Mouse (Mus musculus) megakaryocyte, embryonic 14.5 days (primary cell): Measurements from ENCODE around the gene Nedd4. TPM values are rescaled to one million over a fixed set of nuclear protein-coding genes. Genes with fewer than 3 reads are reported as not detected.

ENCODE experiments used
- H3K27me3 ChIP-seq: replicated peaks from 2 replicates; pipeline ENCODE3; 2012; ENCODE audit warnings: inconsistent platforms
- H3K36me3 ChIP-seq: replicated peaks from 2 replicates; pipeline ENCODE3; 2012; ENCODE audit warnings: low read length, inconsistent platforms, mixed read lengths
- H3K4me1 ChIP-seq: 2 replicates; pipeline ENCODE4 v1.6.1; 2012; ENCODE audit warnings: inconsistent platforms
- H3K4me3 ChIP-seq: replicated peaks from 2 replicates; pipeline ENCODE3; 2012; ENCODE audit warnings: moderate library complexity, mild to moderate bottlenecking, inconsistent platforms
- H3K9me3 ChIP-seq: 2 replicates; pipeline ENCODE4 v1.6.1; 2012; ENCODE audit warnings: inconsistent platforms
- FLI1 ChIP-seq: IDR thresholded peaks from 2 replicates; pipeline ENCODE4 v1.6.1; 2012; ENCODE audit warnings: low read length, inconsistent platforms, mixed read lengths
- GATA1 ChIP-seq: IDR thresholded peaks from 3 replicates; pipeline ENCODE4 v1.6.1; 2012; ENCODE audit warnings: mixed read lengths, low read length, inconsistent platforms, borderline replicate concordance
- polyA plus RNA-seq: library from polyadenylated mRNA; stranded (reverse); fragments of >175 nt; gene quantifications from 2 replicates; pipeline ENCODE4 v1.2.3, GENCODE M21; 2012; ENCODE audit warnings: low replicate concordance; ENCODE audit not compliant: insufficient read depth

Nedd4 gene
- 6.0 and 24.7 TPM in 2 replicates for polyA plus RNA-seq

DNA sequence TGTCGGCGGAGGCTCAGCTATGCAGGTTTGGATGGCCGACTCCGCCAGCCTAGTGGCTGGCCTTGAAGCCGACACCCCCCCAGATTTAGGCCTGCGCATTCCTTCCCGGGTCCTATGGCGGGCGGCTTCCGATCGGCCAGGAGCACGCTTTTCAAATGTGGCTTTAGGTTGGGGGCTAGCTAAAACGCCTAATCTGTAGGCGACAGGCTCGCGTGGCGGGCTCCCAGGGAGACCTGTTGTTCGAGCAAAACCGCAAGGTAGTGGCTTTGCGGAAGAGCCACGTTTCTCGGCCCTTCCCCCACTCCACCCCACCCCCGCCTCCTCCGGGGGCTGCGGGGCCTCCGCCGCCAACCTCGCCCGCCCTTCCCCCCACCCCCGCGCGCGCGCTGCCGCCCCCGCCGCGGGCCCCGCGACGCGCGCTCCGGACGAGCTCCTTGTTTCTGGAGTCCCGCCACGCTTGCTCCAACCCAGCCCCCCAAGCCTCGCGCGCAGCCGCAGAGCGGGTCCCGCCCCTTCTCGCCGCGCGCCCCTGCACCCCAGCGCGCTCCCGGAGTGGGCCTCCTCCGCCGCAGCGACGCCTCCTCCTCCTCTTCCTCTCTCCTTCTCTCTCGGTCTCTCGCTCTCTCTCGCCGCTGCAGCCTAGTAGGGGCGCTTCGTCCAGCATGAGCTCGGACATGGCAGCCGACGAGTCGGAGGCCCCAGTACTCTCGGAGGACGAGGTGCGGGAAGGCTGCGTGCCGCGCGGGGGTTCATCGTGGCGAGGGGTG is at the start of gene Nedd4:
Gene Nedd4, plus strand, starts transcription at position 452 of the 767 bp plus-strand sequence.
- TF ChIP-seq GATA1 = no peak
- TF ChIP-seq FLI1 = no peak
- H3K9me3 ChIP-seq = no peaks in the 10 kb centered on the region
- H3K27me3 ChIP-seq = no peaks in the 10 kb centered on the region
- peaks cover 66% of the 10 kb centered on the region for H3K4me1 ChIP-seq
- H3K4me3 ChIP-seq = peak within 1 kb of the TSS; percentile 95
- H3K36me3 ChIP-seq = peaks cover 29% of the 10 kb centered on the region

DNA sequence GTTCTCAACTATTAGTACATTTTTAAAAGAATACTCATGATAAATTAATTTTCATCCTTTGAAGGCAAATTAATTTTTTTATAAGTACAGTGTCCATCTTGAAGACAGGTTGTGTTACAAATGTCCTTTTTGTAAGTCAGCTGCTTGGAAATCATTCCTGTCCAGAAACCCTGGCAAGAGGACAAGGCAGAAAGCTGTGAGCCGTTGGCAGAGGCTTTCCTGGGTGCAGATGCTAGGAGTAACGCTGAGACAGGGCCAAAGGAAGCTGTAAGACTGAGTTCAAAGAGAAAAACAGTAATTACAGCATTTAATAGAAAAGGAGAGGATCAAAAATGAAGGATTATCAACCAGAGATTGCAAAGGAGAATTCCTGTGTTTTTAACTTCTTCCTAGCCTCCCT is 48.3 kb upstream of the Nedd4 start:
- H3K27me3 ChIP-seq = no peaks in the 10 kb centered on the region
- no peaks in the 10 kb centered on the region for H3K9me3 ChIP-seq
- no peak overlapping the region for H3K4me3 ChIP-seq
- TF ChIP-seq FLI1 (no peak), GATA1 (no peak)
- H3K36me3 ChIP-seq = peaks cover 77% of the 10 kb centered on the region
- no peaks in the 10 kb centered on the region; the same call in 1 of the 2 replicates for H3K4me1 ChIP-seq

DNA sequence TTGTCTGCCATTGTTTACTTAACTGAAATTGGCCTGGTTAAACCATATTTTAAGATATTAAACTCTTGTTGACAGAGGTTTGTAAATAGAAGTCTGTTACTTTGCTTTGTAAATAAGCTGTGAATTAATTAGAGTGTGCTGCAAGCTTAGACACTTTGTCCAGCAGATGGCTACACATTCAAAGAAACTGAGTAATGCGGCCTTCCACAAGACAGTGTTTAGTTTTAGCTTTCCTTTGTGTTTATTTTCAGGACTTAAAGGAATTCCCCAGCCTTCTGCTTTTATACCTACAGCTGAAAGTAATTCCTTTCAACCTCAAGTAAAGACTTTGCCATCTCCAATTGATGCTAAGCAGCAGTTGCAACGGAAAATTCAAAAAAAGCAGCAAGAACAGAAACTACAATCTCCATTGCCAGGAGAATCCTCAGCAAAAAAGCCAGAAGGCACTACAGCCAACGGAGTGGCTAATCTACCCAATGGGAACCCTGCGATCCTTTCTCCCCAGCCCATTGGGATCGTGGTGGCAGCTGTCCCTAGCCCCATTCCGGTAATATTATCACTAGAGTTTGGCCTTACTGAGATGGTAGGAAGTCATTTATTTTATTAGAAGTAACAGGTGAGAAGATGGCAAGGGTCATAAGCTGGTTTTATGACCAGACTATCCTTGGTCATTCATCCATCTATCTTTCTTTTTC is 47.2 kb upstream of the Nedd4 start:
- TF ChIP-seq FLI1 (no peak), GATA1 (no peak)
- Histone ChIP-seq H3K4me1 (no peaks in the 10 kb centered on the region), H3K27me3 (no peaks in the 10 kb centered on the region), H3K36me3 (peaks cover 77% of the 10 kb centered on the region), H3K4me3 (no peak overlapping the region), H3K9me3 (no peaks in the 10 kb centered on the region)

DNA sequence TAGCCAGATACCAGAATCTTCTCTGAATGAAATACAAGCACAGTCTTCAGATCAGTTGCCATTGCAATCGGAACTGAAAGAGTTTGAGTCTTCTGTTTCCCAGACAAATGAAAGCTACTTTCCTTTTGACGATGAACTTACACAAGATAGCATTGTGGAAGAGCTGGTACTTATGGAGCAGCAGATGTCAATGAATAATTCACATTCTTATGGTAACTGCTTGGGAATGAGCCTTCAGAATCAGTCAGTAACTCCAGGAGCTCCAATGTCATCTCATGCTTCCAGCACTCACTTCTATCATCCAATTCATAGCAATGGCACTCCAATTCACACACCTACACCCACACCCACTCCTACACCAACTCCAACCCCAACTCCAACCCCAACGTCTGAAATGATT is 44.1 kb upstream of the Nedd4 start:
- TF ChIP-seq GATA1 = no peak
- no peak for TF ChIP-seq FLI1

DNA sequence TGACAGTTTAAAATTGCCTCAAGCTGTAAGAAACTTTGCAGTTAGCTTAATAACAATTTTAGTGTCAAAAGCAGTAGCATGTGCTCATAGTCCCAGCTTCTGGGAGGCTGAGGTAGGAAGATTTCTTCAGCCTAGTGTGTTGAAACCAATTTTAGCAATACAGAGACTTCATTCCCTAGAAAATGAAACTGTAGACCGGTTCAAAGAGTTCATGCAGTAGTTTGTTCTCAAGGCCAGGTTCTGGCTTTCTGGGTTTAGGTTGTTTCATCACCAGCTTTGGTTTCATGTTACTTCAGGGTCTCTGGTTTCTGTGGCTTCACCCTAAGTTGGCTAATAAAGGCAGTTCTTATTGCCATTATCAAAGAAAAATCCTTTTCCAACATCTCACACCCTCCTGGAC is 38.5 kb upstream of the Nedd4 start:
- Histone ChIP-seq H3K9me3 (no peaks in the 10 kb centered on the region), H3K27me3 (peaks cover 1% of the 10 kb centered on the region), H3K36me3 (peaks cover 21% of the 10 kb centered on the region), H3K4me1 (peaks cover 9% of the 10 kb centered on the region), H3K4me3 (no peak overlapping the region)
- TF ChIP-seq GATA1 (no peak), FLI1 (no peak)

More for the DNA sequence above, 44.1 kb upstream of the Nedd4 start:
- H3K27me3 ChIP-seq = no peaks in the 10 kb centered on the region
- H3K9me3 ChIP-seq = no peaks in the 10 kb centered on the region
- no peak overlapping the region for H3K4me3 ChIP-seq
- no peaks in the 10 kb centered on the region for H3K4me1 ChIP-seq
- H3K36me3 ChIP-seq = peaks cover 63% of the 10 kb centered on the region

DNA sequence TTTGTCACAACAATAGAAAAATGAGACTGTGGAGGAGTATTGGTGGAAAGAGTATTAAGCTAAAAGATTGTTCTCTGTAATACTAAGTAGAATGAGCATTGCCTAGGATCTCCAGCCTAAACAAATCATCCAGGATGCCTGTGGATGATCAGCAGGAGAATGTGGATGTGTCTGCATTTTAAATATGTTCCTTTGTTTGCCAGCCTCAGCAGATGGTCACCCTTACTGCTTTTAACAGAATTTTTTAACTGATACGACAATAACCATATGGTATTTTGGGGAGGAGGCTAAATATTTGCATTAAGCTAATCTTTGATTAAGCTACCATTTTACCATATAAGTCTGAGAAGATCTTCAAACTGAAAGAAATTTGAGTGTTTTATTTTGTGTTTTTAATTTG is 34.5 kb upstream of the Nedd4 start:
- H3K27me3 ChIP-seq = peaks cover 1% of the 10 kb centered on the region
- peaks cover 4% of the 10 kb centered on the region for H3K36me3 ChIP-seq
- H3K9me3 ChIP-seq = no peaks in the 10 kb centered on the region
- no peak overlapping the region for H3K4me3 ChIP-seq
- peaks cover 12% of the 10 kb centered on the region for H3K4me1 ChIP-seq
- no peak for TF ChIP-seq FLI1
- TF ChIP-seq GATA1 = no peak

DNA sequence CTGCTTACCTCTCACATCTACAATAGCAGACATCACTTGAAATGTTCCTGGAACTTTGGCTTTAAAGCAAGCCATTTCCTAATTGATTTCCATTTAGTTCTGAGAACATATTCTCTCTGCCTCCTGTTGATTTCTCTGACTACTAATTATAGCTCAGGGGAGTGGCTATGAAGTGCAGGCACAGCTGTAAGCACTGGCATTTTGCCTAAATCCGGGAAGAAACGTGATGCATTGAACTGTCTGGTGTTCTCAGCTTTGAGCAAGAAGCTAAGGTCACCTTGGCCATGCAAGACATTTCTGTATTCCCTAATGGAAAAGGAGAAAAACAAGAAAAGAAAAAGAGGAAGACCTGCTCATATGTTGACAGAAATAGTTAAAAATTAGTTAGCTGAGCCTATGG is 33.6 kb upstream of the Nedd4 start:
- no peak for TF ChIP-seq GATA1
- TF ChIP-seq FLI1 = no peak

DNA sequence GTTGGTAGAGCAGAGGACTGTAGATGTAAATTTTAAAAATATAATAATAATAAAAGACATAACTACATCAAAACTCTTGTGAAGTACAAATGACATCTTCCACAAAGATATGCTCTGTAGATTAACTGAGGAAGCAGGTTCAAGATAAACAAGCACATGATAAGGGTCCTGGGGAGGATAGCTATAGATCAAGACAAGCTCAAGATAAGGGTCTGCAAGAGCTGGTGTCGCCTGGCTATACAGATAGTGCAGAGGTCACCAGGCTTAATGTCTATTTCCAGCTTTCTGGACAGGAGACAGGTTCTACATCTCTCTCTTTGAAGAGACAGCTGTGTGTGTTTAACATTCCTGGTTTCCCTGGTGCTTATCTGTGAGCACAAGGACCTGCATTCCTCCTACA is 29.9 kb upstream of the Nedd4 start:
- Histone ChIP-seq H3K27me3 (no peaks in the 10 kb centered on the region), H3K36me3 (no peaks in the 10 kb centered on the region), H3K4me1 (peaks cover 12% of the 10 kb centered on the region), H3K9me3 (no peaks in the 10 kb centered on the region), H3K4me3 (no peak overlapping the region)
- TF ChIP-seq FLI1 (no peak), GATA1 (no peak)

More for the DNA sequence above, 33.6 kb upstream of the Nedd4 start:
- Histone ChIP-seq H3K9me3 (no peaks in the 10 kb centered on the region), H3K27me3 (peaks cover 1% of the 10 kb centered on the region), H3K4me3 (no peak overlapping the region), H3K36me3 (peaks cover 3% of the 10 kb centered on the region), H3K4me1 (peaks cover 12% of the 10 kb centered on the region)

DNA sequence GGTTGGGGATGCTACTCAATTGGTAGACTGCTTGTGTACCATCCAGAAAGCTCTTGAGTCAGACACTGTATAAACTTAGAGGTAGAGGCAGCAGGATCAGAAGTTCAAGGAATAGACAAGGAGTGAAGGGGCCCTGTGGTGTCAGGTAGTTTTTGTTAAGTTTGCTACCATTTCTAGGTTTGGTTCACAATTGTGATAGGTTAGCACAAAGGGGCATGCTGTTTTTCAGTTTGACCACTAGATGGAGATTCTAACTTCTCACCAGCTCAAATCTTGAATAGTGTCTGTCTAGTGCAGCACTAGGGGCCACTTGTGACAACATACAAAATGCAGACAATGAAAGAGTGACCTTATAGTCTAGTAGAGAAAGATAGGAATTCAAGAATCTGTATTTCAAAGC is 27.0 kb upstream of the Nedd4 start:
- no peak for TF ChIP-seq FLI1
- no peak for TF ChIP-seq GATA1

DNA sequence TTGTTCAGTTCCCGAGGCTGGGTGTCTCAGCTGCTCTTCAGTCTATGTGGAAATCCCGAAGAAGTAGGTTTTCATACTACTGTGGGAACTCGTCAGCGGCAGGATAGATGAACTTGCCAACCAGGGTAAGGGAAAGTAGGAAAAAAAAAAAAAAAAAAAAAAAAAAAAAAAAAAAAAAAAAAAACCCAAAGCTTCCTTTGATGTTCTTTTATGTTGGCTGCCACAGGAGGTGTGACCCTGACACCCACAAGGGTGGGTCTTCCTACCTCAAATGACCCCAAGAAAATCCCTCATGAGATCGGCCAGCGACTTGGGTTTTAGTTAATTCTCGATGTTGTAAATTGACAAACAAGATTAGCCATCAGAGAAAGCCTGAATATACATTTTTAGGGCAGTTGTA is 25.6 kb upstream of the Nedd4 start:
- Histone ChIP-seq H3K36me3 (no peaks in the 10 kb centered on the region), H3K9me3 (no peaks in the 10 kb centered on the region), H3K27me3 (no peaks in the 10 kb centered on the region), H3K4me3 (no peak overlapping the region), H3K4me1 (peaks cover 20% of the 10 kb centered on the region)
- TF ChIP-seq FLI1 = no peak
- no peak for TF ChIP-seq GATA1

More for the DNA sequence above, 27.0 kb upstream of the Nedd4 start:
- Histone ChIP-seq H3K36me3 (no peaks in the 10 kb centered on the region), H3K9me3 (no peaks in the 10 kb centered on the region), H3K27me3 (no peaks in the 10 kb centered on the region), H3K4me1 (peaks cover 9% of the 10 kb centered on the region), H3K4me3 (no peak overlapping the region)
